Mouse (Mus musculus) hindbrain, embryonic 10.5 days (tissue): ENCODE results near the gene Ghrh. TPM values are rescaled to one million over a fixed set of nuclear protein-coding genes. Genes with fewer than 3 reads are reported as not detected.

Source experiments
- DNase-seq: peaks from one replicate; pipeline ENCODE4 v3.0.0-alpha.2; 2017; ENCODE audit warnings: low spot score
- H3K27ac ChIP-seq: fragments of 300-500 bp; sonication (generic); 2 replicates; pipeline ENCODE4 v1.5.1; 2016; ENCODE audit warnings: mild to moderate bottlenecking, moderate library complexity
- H3K27me3 ChIP-seq: fragments of 300-500 bp; sonication (generic); 2 replicates; pipeline ENCODE4 v1.6.1; 2016; ENCODE audit warnings: mild to moderate bottlenecking; ENCODE audit not compliant: poor library complexity, insufficient read depth, severe bottlenecking
- H3K36me3 ChIP-seq: fragments of 300-500 bp; sonication (generic); 2 replicates; pipeline ENCODE4 v1.6.1; 2016; ENCODE audit warnings: mild to moderate bottlenecking, moderate library complexity
- H3K4me1 ChIP-seq: fragments of 300-500 bp; sonication (generic); replicated peaks from 2 replicates; pipeline ENCODE4 v1.6.1; 2016; ENCODE audit warnings: mild to moderate bottlenecking
- H3K4me3 ChIP-seq: fragments of 300-500 bp; sonication (generic); 2 replicates; pipeline ENCODE4 v1.5.1; 2016; ENCODE audit warnings: mild to moderate bottlenecking, moderate library complexity
- H3K9me3 ChIP-seq: fragments of 300-500 bp; sonication (generic); 2 replicates; pipeline ENCODE4 v1.6.1; 2016; ENCODE audit warnings: mild to moderate bottlenecking, moderate library complexity
- WGBS: fragments of 180-500 bp; shearing (Covaris S2); methylation state at CpG from one replicate; pipeline ENCODE4 v1.1.7; 2016; 5-methylcytosine and 5-hydroxymethylcytosine counted together
- polyA plus RNA-seq: library from polyadenylated mRNA; unstranded; fragments of >200 nt; fragmentation: Nextera tagmentation; extraction: Ambion mirVana; gene quantifications from 2 replicates; pipeline ENCODE4 v1.2.1, GENCODE M21; 2016

Gene Ghrh
- polyA plus RNA-seq, 1 experiment from 2014 or later: not detected

- WGBS: 88% methylated on average over 3 of the region's 3 CpGs
- H3K9me3 ChIP-seq: no peaks in the 10 kb centered on the region
- peaks cover 38% of the 10 kb centered on the region for H3K4me1 ChIP-seq
- peaks cover 37% of the 10 kb centered on the region for H3K36me3 ChIP-seq
- H3K27ac ChIP-seq: no peak overlapping the region; the same call in 1 of the 2 replicates
- no peak overlapping the region for H3K4me3 ChIP-seq
- H3K27me3 ChIP-seq: no peaks in the 10 kb centered on the region; the same call in 1 of the 2 replicates
- DNase-seq: no peak
These were observed 26.4 kb upstream of the Ghrh start for GRCm38 (mm10) chr2:157373681-157374080.

GRCm38 (mm10) chr2:157371696-157372095 is 24.4 kb upstream of the Ghrh start:
- Histone ChIP-seq H3K36me3 (peaks cover 37% of the 10 kb centered on the region), H3K4me1 (peaks cover 49% of the 10 kb centered on the region), H3K4me3 (no peak overlapping the region), H3K27me3 (no peaks in the 10 kb centered on the region; the same call in 1 of the 2 replicates), H3K27ac (no peak overlapping the region), H3K9me3 (no peaks in the 10 kb centered on the region)
- WGBS: 83% methylated on average over 6 of the region's 6 CpGs
- DNase-seq: no peak

DNA sequence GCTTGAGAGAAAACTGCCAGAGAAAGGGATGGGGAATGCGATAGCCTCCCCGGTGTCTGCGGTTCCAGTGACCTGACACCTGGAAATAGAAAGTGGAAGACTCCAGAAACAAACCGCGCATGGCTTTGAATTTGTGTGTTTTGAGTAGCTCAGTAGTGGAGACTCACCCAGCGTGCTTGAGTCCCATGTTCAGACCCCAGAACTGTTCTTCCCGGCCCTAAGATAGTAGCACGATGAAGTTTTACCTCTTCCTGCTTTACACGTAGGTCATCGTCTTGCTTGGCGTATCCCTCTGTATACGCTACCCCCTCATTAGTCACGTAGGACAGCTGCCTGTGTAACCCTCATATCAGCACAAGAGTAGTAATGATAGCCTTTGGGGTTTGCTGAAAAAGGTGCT is 20.7 kb upstream of the Ghrh start:
- peak overlapping the region; percentile 86 for H3K4me3 ChIP-seq
- H3K4me1 ChIP-seq: peaks cover 28% of the 10 kb centered on the region
- peaks cover 21% of the 10 kb centered on the region for H3K36me3 ChIP-seq
- no peak for DNase-seq
- no peaks in the 10 kb centered on the region for H3K9me3 ChIP-seq
- WGBS: 12% methylated on average over 13 of the region's 13 CpGs
- H3K27me3 ChIP-seq: no peaks in the 10 kb centered on the region
- H3K27ac ChIP-seq: peak overlapping the region; percentile 97

DNA sequence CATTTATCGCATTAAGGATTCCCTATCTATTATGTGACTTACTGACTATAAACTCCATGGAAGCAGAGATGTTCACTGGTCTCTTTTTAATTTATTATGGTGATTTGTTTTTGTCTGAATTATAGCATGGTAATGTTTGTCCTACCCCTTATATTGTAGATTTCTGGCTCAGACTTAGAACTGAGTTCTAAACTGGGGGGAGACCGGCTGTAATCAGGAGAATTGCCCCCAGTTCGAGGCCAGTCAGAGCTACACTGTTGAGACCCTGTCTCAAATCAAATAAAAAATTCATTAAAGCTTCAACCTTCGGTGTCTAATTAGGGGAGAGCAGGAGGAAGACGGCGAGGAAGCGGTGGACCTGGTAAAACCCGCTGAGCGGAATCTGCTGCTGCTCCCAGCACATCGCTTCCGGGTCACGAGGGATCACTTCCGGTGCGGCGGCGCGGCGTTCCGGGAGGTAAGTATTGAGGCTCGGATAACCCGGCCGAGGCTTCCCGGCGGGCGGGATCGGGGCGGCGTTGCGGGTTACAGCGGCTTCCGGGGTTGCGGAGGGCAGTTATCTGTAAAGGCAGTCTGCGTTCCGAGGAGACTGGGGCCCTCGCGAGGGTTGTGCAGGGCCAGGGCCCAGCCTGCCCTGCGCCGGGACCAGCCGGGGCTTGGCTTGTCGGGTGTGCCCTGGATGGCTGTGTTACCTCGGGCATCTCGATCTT is 20.0 kb upstream of the Ghrh start, which contains the start of gene Manbal:
TSS of gene Manbal (plus strand) at position 411 of the 710 bp plus-strand sequence.
- Histone ChIP-seq H3K9me3 (no peaks in the 10 kb centered on the region), H3K4me3 (peak within 1 kb of the TSS; percentile 86), H3K36me3 (peaks cover 16% of the 10 kb centered on the region; the same call in 1 of the 2 replicates), H3K27ac (peak within 1 kb of the TSS; percentile 97), H3K4me1 (peaks cover 31% of the 10 kb centered on the region), H3K27me3 (no peaks in the 10 kb centered on the region)
- DNase-seq: peak; percentile 94
- WGBS: 4% methylated on average over 42 of the region's 42 CpGs

DNA sequence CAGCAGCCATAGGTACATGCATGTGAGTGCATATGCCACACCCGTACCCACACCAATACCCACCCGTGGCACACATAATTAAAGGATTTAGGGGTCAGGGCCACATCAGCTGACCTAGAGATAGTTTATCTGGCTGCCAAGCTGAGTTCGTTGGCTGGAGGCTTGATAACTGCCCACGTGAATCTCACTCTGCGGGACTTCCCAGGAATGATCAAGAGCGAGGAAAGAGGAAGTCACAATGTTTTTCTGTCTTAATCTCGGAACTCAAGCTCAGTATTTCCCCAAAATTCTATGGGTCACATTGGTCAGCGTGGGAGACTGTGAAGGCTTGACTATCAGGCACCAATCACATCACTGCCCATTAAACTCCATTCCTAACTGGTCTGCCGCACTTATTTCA is 19.5 kb upstream of the Ghrh start:
- Histone ChIP-seq H3K27ac (peak overlapping the region; percentile 97), H3K9me3 (no peaks in the 10 kb centered on the region), H3K4me1 (peaks cover 33% of the 10 kb centered on the region), H3K36me3 (peaks cover 13% of the 10 kb centered on the region; the same call in 1 of the 2 replicates), H3K27me3 (no peaks in the 10 kb centered on the region), H3K4me3 (peak overlapping the region; percentile 86)
- DNase-seq: no peak
- WGBS: 90% methylated on average over 9 of the region's 9 CpGs

- no peaks in the 10 kb centered on the region for H3K36me3 ChIP-seq
- WGBS: 89% methylated on average over 3 of the region's 3 CpGs
- no peak overlapping the region for H3K27ac ChIP-seq
- DNase-seq: no peak
- H3K4me1 ChIP-seq: peaks cover 16% of the 10 kb centered on the region
- H3K27me3 ChIP-seq: no peaks in the 10 kb centered on the region
- H3K4me3 ChIP-seq: no peak overlapping the region
- H3K9me3 ChIP-seq: no peaks in the 10 kb centered on the region
These were observed 15.7 kb upstream of the Ghrh start for GRCm38 (mm10) chr2:157363031-157363430.

DNA sequence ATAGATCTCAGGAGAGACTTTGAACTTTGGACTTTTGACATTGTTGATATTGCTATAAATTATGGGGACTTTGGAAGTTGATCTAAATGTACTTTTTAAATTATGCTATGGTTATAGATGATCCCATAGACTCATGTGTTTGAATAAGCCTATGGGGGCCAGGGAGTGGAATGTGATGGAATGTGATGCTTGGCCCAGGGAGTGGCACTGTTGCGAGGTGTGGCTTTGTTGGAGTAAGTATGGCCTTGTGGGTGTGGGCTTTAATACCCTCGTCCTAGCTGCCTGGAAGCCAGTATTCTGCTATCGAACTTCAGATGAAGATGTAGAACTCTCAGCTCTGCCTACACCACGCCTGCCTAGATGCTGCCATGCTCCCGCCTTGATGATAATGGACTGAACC is 12.7 kb upstream of the Ghrh start:
- Histone ChIP-seq H3K27ac (no peak overlapping the region), H3K9me3 (peaks cover 3% of the 10 kb centered on the region; the same call in 1 of the 2 replicates), H3K27me3 (no peaks in the 10 kb centered on the region), H3K36me3 (no peaks in the 10 kb centered on the region), H3K4me3 (no peak overlapping the region), H3K4me1 (0 out of 2 replicates have a peak, but pooled peaks cover 4% of the 10 kb centered on the region)
- WGBS: 85% methylated on average over 5 of the region's 5 CpGs
- DNase-seq: no peak

GRCm38 (mm10) chr2:157354106-157354505 is 6.8 kb upstream of the Ghrh start:
- Histone ChIP-seq H3K4me1 (peaks cover 7% of the 10 kb centered on the region), H3K36me3 (no peaks in the 10 kb centered on the region), H3K4me3 (no peak overlapping the region), H3K27me3 (no peaks in the 10 kb centered on the region), H3K9me3 (peaks cover 3% of the 10 kb centered on the region; the same call in 1 of the 2 replicates), H3K27ac (no peak overlapping the region)
- 72% methylated on average over 3 of the region's 3 CpGs for WGBS
- no peak for DNase-seq

GRCm38 (mm10) chr2:157353183-157353582 is 5.9 kb upstream of the Ghrh start:
- Histone ChIP-seq H3K9me3 (peaks cover 3% of the 10 kb centered on the region; the same call in 1 of the 2 replicates), H3K36me3 (no peaks in the 10 kb centered on the region), H3K4me1 (peaks cover 15% of the 10 kb centered on the region), H3K4me3 (no peak overlapping the region), H3K27me3 (no peaks in the 10 kb centered on the region), H3K27ac (no peak overlapping the region)
- WGBS: 72% methylated on average over 4 of the region's 4 CpGs
- DNase-seq: no peak

GRCm38 (mm10) chr2:157349121-157349778 is 1.9 kb upstream of the Ghrh start:
- peak overlapping the region; percentile 71 for H3K27ac ChIP-seq
- no peaks in the 10 kb centered on the region for H3K27me3 ChIP-seq
- peaks cover 28% of the 10 kb centered on the region for H3K4me1 ChIP-seq
- H3K9me3 ChIP-seq: no peaks in the 10 kb centered on the region
- 58% methylated on average over 12 of the region's 12 CpGs for WGBS
- no peak overlapping the region for H3K4me3 ChIP-seq
- no peak for DNase-seq
- no peaks in the 10 kb centered on the region for H3K36me3 ChIP-seq

DNA sequence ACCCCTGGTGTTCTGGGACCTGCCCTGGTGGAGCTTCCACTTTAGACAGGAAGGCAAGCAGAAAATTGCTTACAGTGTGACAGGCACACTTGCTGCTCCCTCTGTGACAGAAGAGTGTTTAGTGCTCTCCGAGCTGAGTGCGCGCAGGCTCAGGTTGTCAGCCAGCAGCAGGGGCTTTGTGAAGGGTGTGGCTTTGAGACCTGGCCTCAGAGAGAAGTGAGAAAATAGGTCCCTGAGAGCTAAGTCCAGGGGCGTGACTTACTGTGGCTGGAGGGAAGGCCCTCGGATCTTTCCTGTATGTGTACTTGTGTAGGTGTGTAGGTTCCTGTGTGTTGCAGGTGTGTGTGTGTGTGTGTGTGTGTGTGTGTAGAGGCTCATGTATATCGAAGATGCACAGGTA is 4.0 kb downstream of the Ghrh start:
- 59% methylated on average over 6 of the region's 6 CpGs for WGBS
- peak overlapping the region; percentile 73 for H3K27ac ChIP-seq

DNA sequence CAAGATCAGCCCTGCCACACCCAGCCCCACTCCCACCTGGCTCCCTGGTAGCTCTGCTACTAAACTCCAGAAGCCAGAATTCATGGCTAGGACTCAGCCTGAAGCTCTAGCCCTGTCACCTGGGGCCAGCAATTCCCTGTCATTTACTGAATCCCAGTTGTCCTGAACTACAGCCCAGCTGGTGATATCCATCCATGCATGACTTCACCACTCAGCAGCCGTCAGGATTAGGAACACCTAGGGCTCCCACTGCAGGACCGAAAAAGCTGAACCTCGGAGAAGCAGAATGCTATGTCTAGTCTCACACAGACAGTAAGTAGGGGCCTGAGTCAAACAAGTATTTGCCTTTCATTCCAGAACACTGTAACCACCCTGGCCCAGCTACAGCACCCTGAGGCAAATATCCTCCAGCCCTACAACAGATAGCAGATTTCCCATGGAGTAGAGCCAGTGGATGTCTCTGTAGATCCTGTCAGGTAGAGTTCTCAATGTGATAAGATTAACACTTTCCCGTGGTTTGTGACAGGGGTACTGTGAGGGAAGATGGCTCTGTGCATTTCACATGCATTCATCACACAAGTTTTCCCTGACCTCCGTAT is 4.9 kb downstream of the Ghrh start:
- Histone ChIP-seq H3K36me3 (no peaks in the 10 kb centered on the region), H3K27ac (peak overlapping the region; percentile 90), H3K9me3 (no peaks in the 10 kb centered on the region), H3K27me3 (no peaks in the 10 kb centered on the region), H3K4me1 (peaks cover 62% of the 10 kb centered on the region), H3K4me3 (no peak overlapping the region)
- 47% methylated on average over 5 of the region's 5 CpGs for WGBS
- DNase-seq: no peak

More for the DNA sequence above, 4.0 kb downstream of the Ghrh start:
- no peaks in the 10 kb centered on the region for H3K36me3 ChIP-seq
- H3K9me3 ChIP-seq: no peaks in the 10 kb centered on the region
- no peaks in the 10 kb centered on the region for H3K27me3 ChIP-seq
- DNase-seq: no peak
- no peak overlapping the region for H3K4me3 ChIP-seq
- peaks cover 65% of the 10 kb centered on the region for H3K4me1 ChIP-seq
